Mouse (Mus musculus): ENCODE measurements around the gene Retreg2. TPM values are rescaled to one million over a fixed set of nuclear protein-coding genes. Genes with fewer than 3 reads are reported as not detected.

The Retreg2 gene
- polyA plus RNA-seq, 1 experiment from 2014 or later: 51.1 TPM

DNA sequence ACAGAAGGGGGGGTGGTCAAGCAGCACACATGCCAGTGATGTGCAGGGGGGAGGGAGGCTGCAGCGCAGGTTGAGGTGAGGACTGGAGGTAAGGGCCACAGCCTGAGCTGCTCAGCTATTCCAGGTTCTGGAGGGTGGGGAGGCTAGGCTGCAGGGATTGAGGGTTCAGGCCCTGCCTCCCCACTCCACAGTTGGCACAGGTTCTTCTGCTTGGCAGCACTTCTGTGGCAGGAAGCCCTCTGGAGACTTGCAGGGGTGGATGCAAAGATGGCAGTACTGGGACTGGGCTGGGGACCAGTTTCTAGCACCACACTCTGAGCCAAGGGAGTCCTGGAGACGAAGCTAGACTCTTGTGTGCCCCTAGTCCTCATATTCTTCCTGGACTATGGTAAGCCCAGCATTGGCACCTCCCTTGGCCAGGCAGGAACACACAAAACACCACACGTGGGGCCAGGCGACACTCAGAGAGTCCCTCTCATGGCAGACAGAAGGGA lies 38.8 kb downstream of the Retreg2 start:
- H3K9me3 ChIP-seq (ENCODE audit: control insufficient read depth, low read length): no peaks in the 10 kb centered on the region
- 84% methylated on average over 4 of the region's 4 CpGs for WGBS
- peaks cover 5% of the 10 kb centered on the region; the same call in 1 of the 2 replicates for H3K4me1 ChIP-seq (replicated peaks; ENCODE audit: control insufficient read depth, insufficient read depth, low read length)
- ATAC-seq (replicated peaks; ENCODE audit: low FRiP score, low TSS enrichment, low read depth) (no peak), DNase-seq (ENCODE audit: low spot score) (no peak)
- H3K4me2 ChIP-seq (ENCODE audit: low read length): no peak overlapping the region
- no peaks in the 10 kb centered on the region for H3K27me3 ChIP-seq (replicated peaks; ENCODE audit: control insufficient read depth, insufficient read depth, low read length)
- H3K36me3 ChIP-seq (ENCODE audit: control insufficient read depth, insufficient read depth, low read length): peaks cover 47% of the 10 kb centered on the region
- H3K4me3 ChIP-seq (ENCODE audit: low read depth, low read length): no peak overlapping the region
- no peak overlapping the region for H3K27ac ChIP-seq (ENCODE audit: low read depth)
- no peak overlapping the region for H3K9ac ChIP-seq (ENCODE audit: low read length)

DNA sequence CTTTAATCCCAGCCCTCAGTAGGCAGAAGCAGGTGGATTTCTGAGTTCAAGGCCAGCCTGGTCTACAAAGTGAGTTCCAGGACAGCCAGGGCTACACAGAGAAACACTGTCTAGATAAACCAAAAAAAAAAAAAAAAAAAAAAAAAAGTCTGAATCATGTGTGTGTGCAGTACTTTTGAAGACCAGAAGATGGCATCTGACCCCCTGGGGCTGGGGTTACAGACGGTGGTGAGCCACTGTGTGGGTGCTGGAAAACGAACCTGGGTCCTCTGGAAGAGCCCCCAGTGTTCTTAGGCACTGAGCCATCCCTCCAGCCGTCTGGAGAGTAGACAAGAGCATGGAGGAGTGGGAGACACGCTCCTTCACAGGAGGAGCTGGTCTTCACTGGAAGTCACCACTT lies 39.6 kb downstream of the Retreg2 start:
- Histone ChIP-seq H3K4me2 (ENCODE audit: low read length) (no peak overlapping the region), H3K27ac (ENCODE audit: low read depth) (no peak overlapping the region), H3K4me1 (replicated peaks; ENCODE audit: control insufficient read depth, insufficient read depth, low read length) (peaks cover 5% of the 10 kb centered on the region; the same call in 1 of the 2 replicates), H3K9me3 (ENCODE audit: control insufficient read depth, low read length) (no peaks in the 10 kb centered on the region), H3K27me3 (replicated peaks; ENCODE audit: control insufficient read depth, insufficient read depth, low read length) (no peaks in the 10 kb centered on the region), H3K4me3 (ENCODE audit: low read depth, low read length) (no peak overlapping the region), H3K36me3 (ENCODE audit: control insufficient read depth, insufficient read depth, low read length) (peaks cover 51% of the 10 kb centered on the region), H3K9ac (ENCODE audit: low read length) (no peak overlapping the region)
- ATAC-seq (replicated peaks; ENCODE audit: low FRiP score, low TSS enrichment, low read depth): no peak
- WGBS: 81% methylated on average over 4 of the region's 4 CpGs
- DNase-seq (ENCODE audit: low spot score): no peak

DNA sequence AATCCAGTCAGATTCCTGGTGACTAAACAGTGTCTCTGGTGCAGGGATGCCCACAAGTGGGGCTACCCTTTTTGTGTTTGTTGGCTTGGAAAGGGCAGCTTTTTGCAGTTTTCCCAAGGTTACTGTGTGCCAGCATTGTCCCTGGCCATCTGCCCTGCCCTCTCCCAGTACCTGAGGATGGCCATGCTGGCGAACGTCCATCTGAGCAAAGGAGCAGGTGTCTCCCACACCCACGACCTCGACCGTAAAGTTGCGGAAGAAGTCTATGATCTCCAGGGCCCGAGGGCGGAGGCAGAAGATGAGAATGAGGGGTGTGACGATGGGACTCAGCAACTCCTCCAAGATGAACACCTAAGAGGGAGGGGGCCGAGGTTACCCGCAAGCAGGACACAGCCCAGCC lies 42.9 kb downstream of the Retreg2 start:
- Histone ChIP-seq H3K27ac (ENCODE audit: low read depth) (no peak overlapping the region), H3K4me1 (replicated peaks; ENCODE audit: control insufficient read depth, insufficient read depth, low read length) (peaks cover 4% of the 10 kb centered on the region), H3K9ac (ENCODE audit: low read length) (no peak overlapping the region), H3K27me3 (replicated peaks; ENCODE audit: control insufficient read depth, insufficient read depth, low read length) (no peaks in the 10 kb centered on the region), H3K4me3 (ENCODE audit: low read depth, low read length) (no peak overlapping the region), H3K36me3 (ENCODE audit: control insufficient read depth, insufficient read depth, low read length) (peaks cover 56% of the 10 kb centered on the region), H3K4me2 (ENCODE audit: low read length) (no peak overlapping the region), H3K9me3 (ENCODE audit: control insufficient read depth, low read length) (no peaks in the 10 kb centered on the region)
- no peak for ATAC-seq (replicated peaks; ENCODE audit: low FRiP score, low TSS enrichment, low read depth)
- 90% methylated on average over 11 of the region's 11 CpGs for WGBS
- DNase-seq (ENCODE audit: low spot score): no peak

DNA sequence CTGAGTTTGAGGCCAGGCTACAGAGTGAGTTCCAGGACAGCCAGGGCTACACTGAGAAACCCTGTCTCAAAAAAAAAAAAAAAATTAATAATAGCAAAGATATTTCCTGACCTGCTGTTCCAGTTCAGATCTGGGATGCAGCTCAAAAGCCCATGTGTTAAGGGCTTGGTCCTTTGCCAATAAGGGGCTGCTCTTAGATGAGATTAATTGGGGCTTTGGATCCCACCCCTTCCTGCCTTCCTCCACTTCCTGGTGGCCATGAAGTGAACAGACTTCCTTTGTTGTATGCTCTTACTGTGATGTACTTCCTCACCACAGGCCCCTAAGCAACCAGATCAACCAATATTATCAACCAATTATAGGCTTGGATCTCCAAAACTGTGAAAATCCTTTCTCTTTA lies 44.5 kb downstream of the Retreg2 start:
- DNase-seq (ENCODE audit: low spot score) (no peak), ATAC-seq (replicated peaks; ENCODE audit: low FRiP score, low TSS enrichment, low read depth) (no peak)
- Histone ChIP-seq H3K9me3 (ENCODE audit: control insufficient read depth, low read length) (no peaks in the 10 kb centered on the region), H3K9ac (ENCODE audit: low read length) (no peak overlapping the region), H3K27me3 (replicated peaks; ENCODE audit: control insufficient read depth, insufficient read depth, low read length) (no peaks in the 10 kb centered on the region), H3K4me2 (ENCODE audit: low read length) (no peak overlapping the region), H3K27ac (ENCODE audit: low read depth) (no peak overlapping the region), H3K4me3 (ENCODE audit: low read depth, low read length) (no peak overlapping the region), H3K4me1 (replicated peaks; ENCODE audit: control insufficient read depth, insufficient read depth, low read length) (peaks cover 9% of the 10 kb centered on the region), H3K36me3 (ENCODE audit: control insufficient read depth, insufficient read depth, low read length) (peaks cover 56% of the 10 kb centered on the region)

DNA sequence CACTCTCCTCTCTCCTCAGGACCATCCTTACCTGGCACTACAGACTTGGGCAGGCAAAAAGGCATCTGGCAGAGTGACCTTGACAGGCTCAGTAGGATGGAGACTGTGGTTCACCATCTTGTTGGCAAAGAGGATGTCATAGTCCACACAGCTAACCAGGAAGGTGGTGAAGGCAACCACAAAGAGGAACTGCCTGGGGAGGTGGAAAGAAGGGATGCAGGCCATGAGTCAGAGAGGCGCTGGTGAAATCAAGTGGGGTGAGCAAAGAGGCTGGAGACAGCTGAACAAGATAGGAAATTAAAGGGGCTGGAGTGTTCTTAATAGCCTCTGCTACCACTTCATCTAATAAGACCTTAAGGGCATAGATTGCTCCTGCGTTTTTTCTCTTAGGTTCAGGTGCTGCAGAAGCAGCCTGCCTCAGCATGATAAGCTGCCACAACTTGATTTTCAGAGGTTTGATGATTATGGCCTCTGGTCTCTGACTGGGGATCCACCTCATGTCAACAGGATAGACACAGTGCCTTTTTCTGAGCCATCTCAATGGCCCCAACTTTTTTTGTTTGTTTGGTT lies 45.4 kb downstream of the Retreg2 start:
- DNase-seq (ENCODE audit: low spot score) (no peak), ATAC-seq (replicated peaks; ENCODE audit: low FRiP score, low TSS enrichment, low read depth) (no peak)
- 91% methylated on average over 2 of the region's 2 CpGs for WGBS
- peaks cover 11% of the 10 kb centered on the region for H3K4me1 ChIP-seq (replicated peaks; ENCODE audit: control insufficient read depth, insufficient read depth, low read length)
- no peak overlapping the region for H3K4me3 ChIP-seq (ENCODE audit: low read depth, low read length)
- no peaks in the 10 kb centered on the region for H3K9me3 ChIP-seq (ENCODE audit: control insufficient read depth, low read length)
- peaks cover 47% of the 10 kb centered on the region for H3K36me3 ChIP-seq (ENCODE audit: control insufficient read depth, insufficient read depth, low read length)
- H3K27me3 ChIP-seq (replicated peaks; ENCODE audit: control insufficient read depth, insufficient read depth, low read length): no peaks in the 10 kb centered on the region
- H3K4me2 ChIP-seq (ENCODE audit: low read length): no peak overlapping the region
- H3K27ac ChIP-seq (ENCODE audit: low read depth): no peak overlapping the region
- no peak overlapping the region for H3K9ac ChIP-seq (ENCODE audit: low read length)

DNA sequence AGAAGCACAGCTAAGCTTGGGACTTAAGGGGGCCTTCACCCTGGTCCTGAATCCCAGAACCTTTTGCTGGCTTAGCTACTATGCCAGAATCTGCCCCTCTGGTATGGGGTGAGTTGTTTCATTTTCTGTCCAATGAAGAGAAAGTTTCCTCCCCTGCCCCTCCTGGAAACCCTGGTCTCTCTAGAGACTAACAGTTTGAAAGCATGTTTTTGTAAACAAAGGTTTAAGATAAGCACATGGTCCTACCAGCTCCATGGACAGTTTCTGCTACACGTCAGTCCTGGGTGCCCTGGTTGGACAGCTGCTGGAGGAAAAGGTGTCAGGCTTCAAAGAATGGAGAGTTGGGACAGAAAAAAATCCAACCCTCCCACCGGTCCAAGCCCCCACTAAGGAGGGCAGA lies 48.0 kb downstream of the Retreg2 start:
- Histone ChIP-seq H3K36me3 (ENCODE audit: control insufficient read depth, insufficient read depth, low read length) (peaks cover 35% of the 10 kb centered on the region), H3K4me2 (ENCODE audit: low read length) (no peak overlapping the region), H3K27ac (ENCODE audit: low read depth) (no peak overlapping the region), H3K9me3 (ENCODE audit: control insufficient read depth, low read length) (no peaks in the 10 kb centered on the region), H3K9ac (ENCODE audit: low read length) (no peak overlapping the region), H3K4me3 (ENCODE audit: low read depth, low read length) (no peak overlapping the region), H3K4me1 (replicated peaks; ENCODE audit: control insufficient read depth, insufficient read depth, low read length) (peaks cover 16% of the 10 kb centered on the region), H3K27me3 (replicated peaks; ENCODE audit: control insufficient read depth, insufficient read depth, low read length) (no peaks in the 10 kb centered on the region)
- 36% methylated on average over 2 of the region's 2 CpGs for WGBS
- no peak for ATAC-seq (replicated peaks; ENCODE audit: low FRiP score, low TSS enrichment, low read depth)
- DNase-seq (ENCODE audit: low spot score): no peak

DNA sequence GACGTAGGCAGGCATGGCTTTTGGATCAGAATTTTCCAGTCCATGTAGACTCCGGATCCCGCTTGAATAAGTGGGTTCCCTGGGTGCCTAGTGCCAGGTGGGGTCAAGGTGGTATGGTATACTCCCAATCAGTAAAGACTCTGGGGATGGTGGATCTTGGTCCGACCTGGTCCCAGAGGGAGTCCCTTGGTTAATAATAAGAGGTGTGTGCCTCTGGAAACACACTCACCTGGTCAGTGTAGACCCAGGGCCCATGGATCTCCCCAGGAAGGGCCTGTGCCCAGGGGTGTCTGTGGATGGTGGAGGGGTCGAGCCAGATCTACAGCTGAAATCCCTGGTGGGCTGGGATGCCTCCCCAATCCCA lies 48.7 kb downstream of the Retreg2 start:
- H3K27me3 ChIP-seq (replicated peaks; ENCODE audit: control insufficient read depth, insufficient read depth, low read length): no peaks in the 10 kb centered on the region
- no peak for ATAC-seq (replicated peaks; ENCODE audit: low FRiP score, low TSS enrichment, low read depth)
- 44% methylated on average over 5 of the region's 5 CpGs for WGBS
- H3K9ac ChIP-seq (ENCODE audit: low read length): peak overlapping the region; percentile 76
- H3K4me3 ChIP-seq (ENCODE audit: low read depth, low read length): peak overlapping the region; percentile 90
- peaks cover 35% of the 10 kb centered on the region for H3K36me3 ChIP-seq (ENCODE audit: control insufficient read depth, insufficient read depth, low read length)
- no peaks in the 10 kb centered on the region for H3K9me3 ChIP-seq (ENCODE audit: control insufficient read depth, low read length)
- H3K4me1 ChIP-seq (replicated peaks; ENCODE audit: control insufficient read depth, insufficient read depth, low read length): peaks cover 16% of the 10 kb centered on the region
- no peak for DNase-seq (ENCODE audit: low spot score)
- H3K4me2 ChIP-seq (ENCODE audit: low read length): peak overlapping the region; percentile 89
- H3K27ac ChIP-seq (ENCODE audit: low read depth): peak overlapping the region; percentile 24; the same call in 1 of the 2 replicates

DNA sequence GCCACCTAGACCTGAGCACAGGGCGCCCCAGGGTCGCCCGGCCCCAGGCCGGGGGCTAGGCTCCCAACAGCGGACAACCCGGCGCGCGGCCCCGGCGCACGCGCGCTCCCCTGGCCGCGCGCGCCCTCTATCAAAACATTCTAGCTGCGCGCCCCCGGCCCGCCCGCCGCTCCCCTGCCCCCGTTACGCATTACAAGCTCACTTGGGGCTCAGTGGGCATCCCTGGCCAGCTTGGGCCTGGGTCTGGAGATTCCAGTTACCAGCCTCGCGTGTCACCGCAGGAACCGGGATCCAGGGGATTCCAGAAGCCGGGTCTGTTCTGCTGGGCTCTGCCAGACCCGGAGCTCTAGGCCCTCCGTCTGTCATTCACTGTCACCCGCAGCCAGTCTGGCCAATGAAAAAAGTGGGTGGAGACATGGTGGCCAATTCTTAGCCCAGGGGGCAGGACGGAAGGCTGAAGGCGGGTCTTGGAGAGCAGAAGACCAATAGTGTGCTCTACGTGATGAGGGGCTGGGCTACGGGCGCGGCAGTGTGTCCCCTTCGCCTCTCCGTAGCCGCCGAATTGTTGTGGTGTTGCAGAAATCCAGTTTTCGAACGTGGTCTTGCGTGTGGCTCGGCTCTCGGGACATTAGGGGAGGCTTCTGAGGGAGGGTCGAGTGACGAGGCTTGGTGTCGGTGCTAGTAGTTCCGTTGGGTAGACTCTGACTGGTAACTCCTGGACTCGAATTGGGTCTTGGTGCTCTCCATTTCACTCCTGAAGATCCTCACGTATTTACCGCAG lies 49.2 kb downstream of the Retreg2 start, which contains the start of the genes Ankzf1 and Atg9a:
TSS of gene Ankzf1 (plus strand) at position 530 of the 781 bp plus-strand sequence.
TSS of gene Atg9a (minus strand) at position 575 of the 781 bp plus-strand sequence.
- H3K4me3 ChIP-seq (ENCODE audit: low read depth, low read length): peak within 1 kb of the TSS; percentile 90
- DNase-seq (ENCODE audit: low spot score) (peak; percentile 95), ATAC-seq (replicated peaks; ENCODE audit: low FRiP score, low TSS enrichment, low read depth) (peak; percentile 98)
- peaks cover 16% of the 10 kb centered on the region for H3K4me1 ChIP-seq (replicated peaks; ENCODE audit: control insufficient read depth, insufficient read depth, low read length)
- H3K27me3 ChIP-seq (replicated peaks; ENCODE audit: control insufficient read depth, insufficient read depth, low read length): no peaks in the 10 kb centered on the region
- H3K9ac ChIP-seq (ENCODE audit: low read length): peak within 1 kb of the TSS; percentile 81
- peaks cover 35% of the 10 kb centered on the region for H3K36me3 ChIP-seq (ENCODE audit: control insufficient read depth, insufficient read depth, low read length)
- H3K9me3 ChIP-seq (ENCODE audit: control insufficient read depth, low read length): no peaks in the 10 kb centered on the region
- peak within 1 kb of the TSS; percentile 90 for H3K27ac ChIP-seq (ENCODE audit: low read depth)
- WGBS: under 1% methylated on average over 56 of the region's 56 CpGs
- peak within 1 kb of the TSS; percentile 89 for H3K4me2 ChIP-seq (ENCODE audit: low read length)

All from intestine, embryonic 14.5 days (tissue).